Mouse (Mus musculus): Measurements from ENCODE around the gene Asns. TPM values are rescaled to one million over a fixed set of nuclear protein-coding genes. Genes with fewer than 3 reads are reported as not detected.
A peak's percentile ranks its signal among the peaks of the same experiment; 100 is the strongest.

The Asns gene
- 8.5 and 16.3 TPM in 2 replicates for total RNA-seq (2014; rRNA removed; ENCODE audit: low replicate concordance)
- 7.8 and 8.7 TPM in 2 replicates for polyA plus RNA-seq (2015; fragmentation: Nextera tagmentation; extraction: Ambion mirVana)

GRCm38 (mm10) chr6:7692884-7693585 is at the start of gene Asns:
Gene Asns (minus strand): TSS chr6:7693254.
- Histone ChIP-seq H3K4me3 (ENCODE audit: low read depth, low read length) (peak within 1 kb of the TSS; percentile 61), H3K9ac (replicated peaks; ENCODE audit: low read depth, low read length) (peak within 1 kb of the TSS; percentile 12; the same call in 1 of the 2 replicates), H3K9me3 (replicated peaks; ENCODE audit: control insufficient read depth, low read length) (no peaks in the 10 kb centered on the region), H3K27ac (ENCODE audit: low read depth) (no peak within 1 kb of the TSS), H3K36me3 (replicated peaks; ENCODE audit: control insufficient read depth, insufficient read depth, low read length) (no peaks in the 10 kb centered on the region), H3K4me1 (ENCODE audit: control insufficient read depth, insufficient read depth) (no peaks in the 10 kb centered on the region), H3K27me3 (ENCODE audit: control insufficient read depth, insufficient read depth, low read length) (no peaks in the 10 kb centered on the region; the same call in 1 of the 2 replicates), H3K4me2 (ENCODE audit: low read depth, low read length) (peak within 1 kb of the TSS; percentile 89)
- under 1% methylated on average over 51 of the region's 51 CpGs for WGBS
- ATAC-seq (ENCODE audit: insufficient read depth, low read depth) (peak; percentile 84), DNase-seq (ENCODE audit: low spot score) (peak; percentile 50)
- TF ChIP-seq EP300 (IDR thresholded peaks at IDR 0.05; ENCODE audit: low read depth), result no peak
- TF ChIP-seq CTCF (IDR thresholded peaks at IDR 0.05; ENCODE audit: low read depth), result no peak

GRCm38 (mm10) chr6:7741721-7742120 is 48.7 kb upstream of the Asns start:
- no peak for ATAC-seq (ENCODE audit: insufficient read depth, low read depth)
- Histone ChIP-seq H3K4me2 (ENCODE audit: low read depth, low read length) (no peak overlapping the region), H3K9ac (replicated peaks; ENCODE audit: low read depth, low read length) (no peak overlapping the region), H3K4me3 (ENCODE audit: low read depth, low read length) (no peak overlapping the region), H3K9me3 (replicated peaks; ENCODE audit: control insufficient read depth, low read length) (no peaks in the 10 kb centered on the region), H3K4me1 (ENCODE audit: control insufficient read depth, insufficient read depth) (peaks cover 3% of the 10 kb centered on the region; the same call in 1 of the 2 replicates), H3K27me3 (ENCODE audit: control insufficient read depth, insufficient read depth, low read length) (no peaks in the 10 kb centered on the region), H3K27ac (ENCODE audit: low read depth) (no peak overlapping the region), H3K36me3 (replicated peaks; ENCODE audit: control insufficient read depth, insufficient read depth, low read length) (no peaks in the 10 kb centered on the region)
- DNase-seq (ENCODE audit: low spot score), result no peak
- TF ChIP-seq EP300 (IDR thresholded peaks at IDR 0.05; ENCODE audit: low read depth) (no peak), CTCF (IDR thresholded peaks at IDR 0.05; ENCODE audit: low read depth) (no peak)
- 48% methylated on average over 3 of the region's 3 CpGs for WGBS

DNA sequence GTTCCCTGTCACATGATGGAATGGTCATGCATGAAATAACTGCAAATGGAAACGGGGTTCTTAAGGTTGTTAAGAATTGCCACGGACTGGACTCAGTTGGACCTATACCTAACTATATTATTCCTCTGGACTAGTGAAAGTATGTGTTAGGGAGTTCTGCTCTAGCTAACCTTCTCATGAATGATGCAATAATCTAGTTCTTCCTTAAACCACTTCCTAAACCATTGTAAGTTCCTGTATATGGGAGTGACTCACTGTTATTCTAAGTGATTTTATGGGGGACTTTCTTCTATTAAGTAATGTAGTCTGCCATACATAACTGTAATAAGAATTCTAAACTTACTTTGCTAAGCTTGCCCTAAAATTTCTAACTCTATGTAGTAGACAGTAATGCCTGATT is 44.8 kb upstream of the Asns start:
- 88% methylated on average over 2 of the region's 2 CpGs for WGBS
- Histone ChIP-seq H3K4me1 (ENCODE audit: control insufficient read depth, insufficient read depth) (peaks cover 3% of the 10 kb centered on the region; the same call in 1 of the 2 replicates), H3K9ac (replicated peaks; ENCODE audit: low read depth, low read length) (no peak overlapping the region), H3K36me3 (replicated peaks; ENCODE audit: control insufficient read depth, insufficient read depth, low read length) (no peaks in the 10 kb centered on the region), H3K27me3 (ENCODE audit: control insufficient read depth, insufficient read depth, low read length) (no peaks in the 10 kb centered on the region), H3K4me3 (ENCODE audit: low read depth, low read length) (no peak overlapping the region), H3K4me2 (ENCODE audit: low read depth, low read length) (no peak overlapping the region), H3K27ac (ENCODE audit: low read depth) (no peak overlapping the region), H3K9me3 (replicated peaks; ENCODE audit: control insufficient read depth, low read length) (no peaks in the 10 kb centered on the region)
- ATAC-seq (ENCODE audit: insufficient read depth, low read depth) (no peak), DNase-seq (ENCODE audit: low spot score) (no peak)
- TF ChIP-seq CTCF (IDR thresholded peaks at IDR 0.05; ENCODE audit: low read depth) (no peak), EP300 (IDR thresholded peaks at IDR 0.05; ENCODE audit: low read depth) (no peak)

- 30% methylated on average over 12 of the region's 12 CpGs for WGBS
- H3K4me2 ChIP-seq (ENCODE audit: low read depth, low read length), result no peak overlapping the region
- no peaks in the 10 kb centered on the region for H3K27me3 ChIP-seq (ENCODE audit: control insufficient read depth, insufficient read depth, low read length)
- H3K9ac ChIP-seq (replicated peaks; ENCODE audit: low read depth, low read length), result no peak overlapping the region
- ATAC-seq (ENCODE audit: insufficient read depth, low read depth), result no peak; the same call in 1 of the 2 replicates
- no peaks in the 10 kb centered on the region for H3K4me1 ChIP-seq (ENCODE audit: control insufficient read depth, insufficient read depth)
- no peaks in the 10 kb centered on the region for H3K36me3 ChIP-seq (replicated peaks; ENCODE audit: control insufficient read depth, insufficient read depth, low read length)
- H3K4me3 ChIP-seq (ENCODE audit: low read depth, low read length), result no peak overlapping the region
- H3K9me3 ChIP-seq (replicated peaks; ENCODE audit: control insufficient read depth, low read length), result 0 out of 2 replicates have a peak, but pooled peaks cover 3% of the 10 kb centered on the region
- DNase-seq (ENCODE audit: low spot score), result peak; percentile 82
- no peak overlapping the region for H3K27ac ChIP-seq (ENCODE audit: low read depth)
- TF ChIP-seq CTCF (IDR thresholded peaks at IDR 0.05; ENCODE audit: low read depth), result peak; percentile 96
- TF ChIP-seq EP300 (IDR thresholded peaks at IDR 0.05; ENCODE audit: low read depth), result no peak
These were observed 40.0 kb upstream of the Asns start for GRCm38 (mm10) chr6:7732754-7733708.

GRCm38 (mm10) chr6:7732097-7732496 is 39.0 kb upstream of the Asns start:
- Histone ChIP-seq H3K27ac (ENCODE audit: low read depth) (no peak overlapping the region), H3K27me3 (ENCODE audit: control insufficient read depth, insufficient read depth, low read length) (no peaks in the 10 kb centered on the region), H3K4me1 (ENCODE audit: control insufficient read depth, insufficient read depth) (no peaks in the 10 kb centered on the region), H3K4me3 (ENCODE audit: low read depth, low read length) (no peak overlapping the region), H3K36me3 (replicated peaks; ENCODE audit: control insufficient read depth, insufficient read depth, low read length) (no peaks in the 10 kb centered on the region), H3K9ac (replicated peaks; ENCODE audit: low read depth, low read length) (no peak overlapping the region), H3K9me3 (replicated peaks; ENCODE audit: control insufficient read depth, low read length) (0 out of 2 replicates have a peak, but pooled peaks cover 3% of the 10 kb centered on the region), H3K4me2 (ENCODE audit: low read depth, low read length) (no peak overlapping the region)
- TF ChIP-seq CTCF (IDR thresholded peaks at IDR 0.05; ENCODE audit: low read depth) (no peak), EP300 (IDR thresholded peaks at IDR 0.05; ENCODE audit: low read depth) (no peak)
- ATAC-seq (ENCODE audit: insufficient read depth, low read depth) (no peak), DNase-seq (ENCODE audit: low spot score) (no peak)
- WGBS, result 47% methylated on average over 6 of the region's 6 CpGs

Measured in heart, postnatal 0 days (tissue).